Mouse (Mus musculus) liver, postnatal 0 days (tissue): ENCODE data around the gene Gm17304. TPM values are rescaled to one million over a fixed set of nuclear protein-coding genes. Genes with fewer than 3 reads are reported as not detected.
A peak's percentile ranks its signal among the peaks of the same experiment; 100 is the strongest.

Experiments used
- ATAC-seq: fragments of 200-750 bp; cut with Nextera tagmentation; 2 replicates; pipeline ENCODE4 v1.8.0; 2017; ENCODE audit warnings: mild to moderate bottlenecking, moderate library complexity
- DNase-seq: peaks from one replicate; pipeline ENCODE4 v3.0.0-alpha.2; 2016
- H3K27ac ChIP-seq: fragments of 300-500 bp; sonication (generic); 2 replicates; pipeline ENCODE4 v1.5.1; 2014; ENCODE audit warnings: antibody characterized with exemption, moderate library complexity, mild to moderate bottlenecking, low read depth
- H3K27me3 ChIP-seq: fragments of 300-500 bp; sonication (generic); 2 replicates; pipeline ENCODE4 v1.6.1; 2014; ENCODE audit warnings: low read length, control low read depth, mixed read lengths; ENCODE audit not compliant: insufficient read depth
- H3K36me3 ChIP-seq: fragments of 300-500 bp; sonication (generic); replicated peaks from 2 replicates; pipeline ENCODE4 v1.6.1; 2014; ENCODE audit warnings: mild to moderate bottlenecking, control low read depth, low read length, moderate library complexity, mixed read lengths; ENCODE audit not compliant: insufficient read depth
- H3K4me1 ChIP-seq: fragments of 300-500 bp; sonication (generic); 2 replicates; pipeline ENCODE4 v1.6.1; 2014; ENCODE audit warnings: antibody characterized with exemption, mild to moderate bottlenecking, control low read depth; ENCODE audit not compliant: insufficient read depth
- H3K4me2 ChIP-seq: fragments of 300-500 bp; sonication (generic); 2 replicates; pipeline ENCODE4 v1.6.1; 2014; ENCODE audit warnings: low read depth, mild to moderate bottlenecking, low read length, moderate library complexity, mixed read lengths
- H3K4me3 ChIP-seq: fragments of 300-500 bp; sonication (generic); 2 replicates; pipeline ENCODE4 v1.5.1; 2014; ENCODE audit warnings: low read depth, low read length
- H3K9ac ChIP-seq: fragments of 300-500 bp; sonication (generic); replicated peaks from 2 replicates; pipeline ENCODE4 v1.6.1; 2014; ENCODE audit warnings: mild to moderate bottlenecking, moderate library complexity
- H3K9me3 ChIP-seq: fragments of 300-500 bp; sonication (generic); 2 replicates; pipeline ENCODE4 v1.6.1; 2016; ENCODE audit warnings: mild to moderate bottlenecking, control low read depth, low read length, mixed read lengths
- CTCF ChIP-seq: sonication (generic); IDR thresholded peaks from 2 replicates; pipeline ENCODE4 v1.5.1; 2016; ENCODE audit warnings: antibody characterized with exemption, low read depth
- EP300 ChIP-seq: IDR thresholded peaks from 2 replicates; pipeline ENCODE4 v1.6.1; 2016; ENCODE audit warnings: antibody characterized with exemption, low read depth, mild to moderate bottlenecking
- WGBS: fragments of 180-500 bp; shearing (Covaris S2); extraction: QIAGEN DNeasy Blood & Tissue Kit; methylation state at CpG from one replicate; pipeline ENCODE4 v1.1.7; 2014; ENCODE audit not compliant: insufficient replicate concordance; 5-methylcytosine and 5-hydroxymethylcytosine counted together
- polyA plus RNA-seq: library from polyadenylated mRNA; unstranded; fragments of >200 nt; fragmentation: Nextera tagmentation; extraction: Ambion mirVana; gene quantifications from 2 replicates; pipeline ENCODE4 v1.2.1, GENCODE M21; 2015

Gene Gm17304
- polyA plus RNA-seq, 1 experiment from 2014 or later = not detected

DNA sequence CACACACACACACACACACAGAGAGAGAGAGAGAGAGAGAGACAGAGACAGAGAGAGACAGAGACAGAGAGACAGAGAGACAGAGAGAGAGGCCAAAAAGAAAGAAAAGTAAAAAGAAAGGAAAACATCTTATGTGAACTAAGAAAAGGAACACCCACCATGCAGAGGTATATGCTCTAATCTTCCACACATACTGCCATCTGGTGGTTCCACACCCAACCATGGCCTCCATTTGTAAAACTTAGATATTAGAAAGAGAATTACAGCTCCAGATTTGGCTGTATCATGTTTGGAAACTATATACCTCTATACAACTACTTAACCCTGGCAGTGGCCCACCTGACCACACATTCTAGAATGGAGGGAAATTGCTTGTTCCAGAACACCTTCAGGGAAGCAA is 14.5 kb upstream of the Gm17304 start:
- H3K27me3 ChIP-seq = no peaks in the 10 kb centered on the region
- no peaks in the 10 kb centered on the region; the same call in 1 of the 2 replicates for H3K36me3 ChIP-seq

DNA sequence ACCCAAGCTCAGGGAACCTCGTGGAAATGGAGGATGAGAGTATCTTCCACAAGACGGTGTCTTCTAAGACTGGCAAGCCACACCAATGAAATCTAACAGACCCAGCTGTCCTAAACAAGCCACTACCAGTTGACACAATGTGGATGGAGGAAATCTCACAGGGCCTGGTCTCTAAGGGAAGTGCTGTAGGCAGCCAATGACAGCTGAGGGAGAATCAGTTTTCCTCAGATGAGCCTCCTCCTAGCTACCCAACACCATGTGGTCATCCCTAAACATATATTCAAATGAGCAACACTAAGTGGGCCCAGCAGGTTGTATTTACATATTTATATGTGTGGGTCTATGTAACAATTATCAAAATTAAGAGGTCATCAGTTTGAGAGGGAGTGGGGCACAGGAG is 11.4 kb upstream of the Gm17304 start:
- H3K4me2 ChIP-seq = no peak overlapping the region
- TF ChIP-seq CTCF = no peak
- TF ChIP-seq EP300 = no peak
- H3K9ac ChIP-seq = no peak overlapping the region
- 81% methylated on average over 2 of the region's 2 CpGs for WGBS
- no peak overlapping the region for H3K4me3 ChIP-seq
- H3K4me1 ChIP-seq = no peaks in the 10 kb centered on the region
- no peaks in the 10 kb centered on the region for H3K27me3 ChIP-seq
- H3K36me3 ChIP-seq = no peaks in the 10 kb centered on the region
- DNase-seq (no peak), ATAC-seq (no peak)
- no peak overlapping the region for H3K27ac ChIP-seq
- H3K9me3 ChIP-seq = no peaks in the 10 kb centered on the region

More for the DNA sequence above, 14.5 kb upstream of the Gm17304 start:
- no peak overlapping the region for H3K9ac ChIP-seq
- H3K4me1 ChIP-seq = no peaks in the 10 kb centered on the region
- H3K27ac ChIP-seq = no peak overlapping the region
- TF ChIP-seq CTCF = no peak; the same call in 1 of the 2 replicates
- TF ChIP-seq EP300 = no peak
- no peak overlapping the region for H3K4me2 ChIP-seq
- H3K4me3 ChIP-seq = no peak overlapping the region
- no peaks in the 10 kb centered on the region for H3K9me3 ChIP-seq
- ATAC-seq (no peak), DNase-seq (no peak)

DNA sequence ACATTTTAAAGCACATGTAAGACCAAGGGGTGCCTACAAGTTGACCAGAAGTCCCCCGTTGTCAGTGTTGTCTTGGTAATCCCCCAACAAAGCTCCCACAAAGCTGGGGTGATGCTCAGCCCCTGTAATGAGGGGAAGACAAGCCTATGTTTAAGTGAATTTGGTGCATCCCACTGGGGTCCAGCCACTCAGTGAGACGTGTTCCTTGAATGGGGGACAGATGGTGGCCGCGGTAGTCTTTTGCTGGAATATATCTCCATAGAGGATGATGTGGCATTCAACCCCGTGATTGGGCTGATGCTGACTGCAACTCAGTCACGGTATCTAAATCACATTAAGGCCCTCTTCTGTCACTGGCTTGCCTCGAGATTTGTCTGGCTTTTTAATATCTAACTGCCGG is 9.4 kb upstream of the Gm17304 start:
- WGBS = 85% methylated on average over 8 of the region's 8 CpGs
- TF ChIP-seq CTCF (no peak), EP300 (no peak)
- ATAC-seq = no peak
- Histone ChIP-seq H3K9me3 (no peaks in the 10 kb centered on the region), H3K4me1 (no peaks in the 10 kb centered on the region), H3K36me3 (no peaks in the 10 kb centered on the region), H3K4me3 (no peak overlapping the region), H3K27me3 (no peaks in the 10 kb centered on the region), H3K4me2 (no peak overlapping the region), H3K27ac (no peak overlapping the region), H3K9ac (no peak overlapping the region)
- no peak for DNase-seq

DNA sequence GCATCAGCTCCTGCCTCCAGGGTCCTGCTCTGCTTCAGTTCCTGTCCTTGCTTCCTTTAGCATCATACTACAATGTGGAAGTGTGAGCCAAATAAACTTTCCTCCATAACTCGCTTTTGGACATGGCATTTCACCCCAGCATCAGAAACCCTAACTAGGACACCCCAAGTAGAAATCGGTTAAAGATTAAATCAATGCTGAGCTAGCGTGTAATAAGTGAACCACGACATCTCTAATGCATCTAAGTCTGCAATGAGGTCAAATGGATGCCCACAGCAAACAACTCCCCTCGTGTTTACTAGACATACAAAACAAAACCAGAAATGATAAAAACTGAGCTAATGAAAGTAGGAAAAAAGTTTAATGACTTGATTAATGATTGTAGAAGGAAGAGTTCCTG is 4.5 kb upstream of the Gm17304 start:
- ATAC-seq (no peak), DNase-seq (no peak)
- TF ChIP-seq CTCF = no peak
- no peak for TF ChIP-seq EP300
- Histone ChIP-seq H3K9me3 (no peaks in the 10 kb centered on the region), H3K27ac (no peak overlapping the region), H3K27me3 (no peaks in the 10 kb centered on the region), H3K4me2 (no peak overlapping the region), H3K4me1 (no peaks in the 10 kb centered on the region), H3K4me3 (no peak overlapping the region), H3K36me3 (0 out of 2 replicates have a peak, but pooled peaks cover 3% of the 10 kb centered on the region), H3K9ac (no peak overlapping the region)
- 85% methylated on average over 5 of the region's 5 CpGs for WGBS

DNA sequence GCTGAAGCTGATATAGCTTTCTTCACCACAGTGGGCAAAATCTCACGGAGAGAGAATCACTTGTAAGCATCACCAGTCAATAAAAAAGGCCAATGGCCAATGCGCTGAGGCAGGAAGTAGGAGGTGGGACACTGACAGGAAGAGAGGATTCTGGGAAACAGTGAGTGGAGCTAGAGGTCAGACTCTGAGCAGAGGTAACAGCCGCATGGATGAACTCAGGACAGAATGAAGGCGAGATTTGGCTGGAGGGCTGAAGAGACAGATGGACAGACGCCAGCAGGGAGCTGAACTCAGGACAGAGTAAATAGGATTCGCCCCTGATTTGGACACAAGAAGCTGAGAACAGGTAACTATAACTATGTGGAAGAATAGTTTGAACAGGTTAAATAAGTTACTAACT is 3.8 kb upstream of the Gm17304 start:
- Histone ChIP-seq H3K4me1 (no peaks in the 10 kb centered on the region), H3K9ac (no peak overlapping the region), H3K27me3 (no peaks in the 10 kb centered on the region), H3K27ac (no peak overlapping the region), H3K36me3 (0 out of 2 replicates have a peak, but pooled peaks cover 3% of the 10 kb centered on the region), H3K4me3 (no peak overlapping the region), H3K9me3 (no peaks in the 10 kb centered on the region), H3K4me2 (no peak overlapping the region)
- DNase-seq (no peak), ATAC-seq (peak; percentile 51; the same call in 1 of the 2 replicates)
- TF ChIP-seq CTCF = no peak
- TF ChIP-seq EP300 = no peak
- WGBS = 86% methylated on average over 6 of the region's 6 CpGs

DNA sequence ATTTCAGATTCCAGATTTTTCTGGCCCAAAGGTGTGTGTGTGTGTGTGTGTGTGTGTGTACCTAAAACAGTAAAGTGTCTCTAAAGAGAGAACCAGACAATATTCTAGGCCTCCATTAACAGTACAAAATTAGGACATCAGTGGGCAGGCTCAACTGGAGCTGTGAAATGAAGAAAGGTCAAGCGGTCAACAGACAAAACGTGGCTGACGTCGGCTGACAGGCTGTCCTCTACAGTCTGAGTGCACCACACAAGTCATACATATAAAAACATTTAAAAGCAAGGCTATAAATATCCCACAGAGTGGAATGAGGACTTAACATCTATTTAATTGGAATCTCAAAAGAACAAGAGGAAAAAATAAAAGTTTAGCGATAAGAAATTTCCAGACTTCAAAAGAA is 1.8 kb upstream of the Gm17304 start:
- H3K27me3 ChIP-seq = no peaks in the 10 kb centered on the region
- 0 out of 2 replicates have a peak, but pooled peaks cover 3% of the 10 kb centered on the region for H3K36me3 ChIP-seq
- no peak overlapping the region for H3K4me3 ChIP-seq
- WGBS = 85% methylated on average over 5 of the region's 5 CpGs
- TF ChIP-seq CTCF (no peak), EP300 (no peak)
- H3K27ac ChIP-seq = no peak overlapping the region
- H3K9me3 ChIP-seq = no peaks in the 10 kb centered on the region
- no peak overlapping the region for H3K4me2 ChIP-seq
- H3K4me1 ChIP-seq = no peaks in the 10 kb centered on the region
- no peak for DNase-seq
- no peak overlapping the region for H3K9ac ChIP-seq
- no peak for ATAC-seq

DNA sequence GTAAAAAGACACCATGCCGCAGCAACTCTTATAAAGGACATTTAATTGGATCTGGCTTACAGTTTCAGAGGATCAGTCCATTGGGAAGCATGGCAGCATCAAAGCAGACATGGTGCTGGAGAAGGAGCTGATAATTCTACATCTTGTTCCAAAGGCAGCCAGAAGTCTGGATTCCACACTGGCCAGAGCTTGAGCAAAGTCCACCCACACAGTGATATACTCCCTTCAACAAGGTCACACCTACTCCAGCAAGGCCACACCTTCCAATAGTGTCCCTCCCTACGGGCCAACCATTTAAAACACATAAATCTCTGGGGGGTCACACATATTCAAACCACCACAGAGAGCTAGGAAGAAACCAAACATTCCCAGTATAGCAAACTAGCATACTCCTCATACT is 3.3 kb downstream of the Gm17304 start:
- Histone ChIP-seq H3K27me3 (no peaks in the 10 kb centered on the region), H3K9ac (no peak overlapping the region), H3K27ac (no peak overlapping the region), H3K4me3 (no peak overlapping the region), H3K4me2 (no peak overlapping the region), H3K4me1 (no peaks in the 10 kb centered on the region), H3K9me3 (no peaks in the 10 kb centered on the region), H3K36me3 (peaks cover 10% of the 10 kb centered on the region; the same call in 1 of the 2 replicates)
- ATAC-seq (no peak), DNase-seq (no peak)
- TF ChIP-seq CTCF (no peak), EP300 (no peak)
- 86% methylated on average over 2 of the region's 2 CpGs for WGBS
